Mouse (Mus musculus) megakaryocyte, embryonic 14.5 days (primary cell): ENCODE measurements around the gene Hsf4.

ENCODE experiments used
- FLI1 ChIP-seq: IDR thresholded peaks from 2 replicates; pipeline ENCODE4 v1.6.1; 2012; ENCODE audit warnings: low read length, inconsistent platforms, mixed read lengths
- GATA1 ChIP-seq: IDR thresholded peaks from 3 replicates; pipeline ENCODE4 v1.6.1; 2012; ENCODE audit warnings: mixed read lengths, low read length, inconsistent platforms, borderline replicate concordance

DNA sequence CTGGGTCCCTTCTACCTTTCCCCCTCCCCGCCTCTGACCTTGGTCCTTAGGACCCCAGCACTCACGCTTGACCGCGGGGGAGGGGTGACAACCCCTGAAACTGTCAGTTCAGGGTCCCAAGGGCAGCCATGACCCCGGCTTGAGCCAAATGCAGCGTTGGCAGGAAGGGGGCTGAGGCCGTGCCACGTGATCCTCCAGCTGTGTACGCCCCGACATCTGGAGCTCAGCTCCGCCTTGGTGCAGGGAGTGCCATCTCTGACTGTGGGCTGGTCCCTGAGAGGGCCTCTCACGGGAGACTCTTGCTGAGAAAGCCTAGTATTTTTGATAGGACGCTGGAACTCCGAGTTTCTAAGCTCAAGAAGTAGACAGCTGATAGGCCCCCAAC lies 14.6 kb upstream of the Hsf4 start, which contains the start of gene B3gnt9:
- TF ChIP-seq FLI1, result no peak
- TF ChIP-seq GATA1, result no peak
